Mouse (Mus musculus): Measurements from ENCODE around the gene Tmcc3.

GRCm38 (mm10) chr10:94611969-94612440 lies 300.3 kb downstream of the Tmcc3 start:
- TF ChIP-seq EP300 (IDR thresholded peaks at IDR 0.05; ENCODE audit: insufficient read depth, low read depth, low read length), result no peak
- no peak for TF ChIP-seq CTCF (IDR thresholded peaks at IDR 0.05)
- TF ChIP-seq POLR2A (IDR thresholded peaks at IDR 0.05; ENCODE audit: insufficient read depth, low read depth, low read length), result no peak
